Mouse (Mus musculus) CD4-positive helper T cell, adult 2 months (primary cell): ENCODE measurements around the gene Morn3.

ENCODE experiments used
- DNase-seq: peaks from one replicate; pipeline ENCODE4 v3.0.0-alpha.2; 2012; ENCODE audit warnings: low read depth, missing footprints, low spot score

Morn3 gene

DNA sequence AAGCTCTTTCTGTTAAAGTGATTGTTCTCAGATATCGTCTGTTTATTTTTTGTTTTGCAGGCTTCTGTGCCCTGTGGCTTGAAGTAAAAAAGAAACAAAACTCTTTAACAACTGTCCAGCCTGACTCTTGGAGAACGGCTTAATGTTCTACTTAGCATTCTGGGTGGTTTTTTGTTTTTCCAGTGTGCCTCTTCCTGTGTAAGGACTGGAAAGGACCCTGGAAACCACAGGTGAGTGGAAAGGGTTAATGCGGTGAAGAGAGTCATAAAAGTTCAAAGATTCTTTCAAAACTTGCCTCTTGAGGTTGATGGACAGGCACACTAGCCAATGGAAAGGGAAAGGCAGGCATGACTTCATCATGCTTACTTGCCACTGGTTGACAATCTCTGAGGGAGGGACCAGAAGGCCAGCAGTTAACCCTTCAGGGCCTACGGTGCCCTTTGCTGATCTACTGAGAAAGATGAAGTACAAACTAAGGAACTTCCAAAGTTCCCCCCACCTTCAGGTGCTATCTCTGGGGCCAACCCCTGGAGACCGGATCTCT is 52.4 kb downstream of the Morn3 start:
- peak; percentile 97 for DNase-seq

- no peak for DNase-seq
Measured at GRCm38 (mm10) chr5:122993811-122994210, 53.0 kb downstream of the Morn3 start.

GRCm38 (mm10) chr5:122991350-122992004 is 55.3 kb downstream of the Morn3 start:
- no peak for DNase-seq

- DNase-seq: peak; percentile 97
Measured at GRCm38 (mm10) chr5:122990411-122991160, 56.2 kb downstream of the Morn3 start.

GRCm38 (mm10) chr5:122989551-122990330 is 57.1 kb downstream of the Morn3 start, which contains the start of gene Kdm2b:
Gene Kdm2b, minus strand, starts transcription at chr5:122989823.
- DNase-seq: peak; percentile 70

DNA sequence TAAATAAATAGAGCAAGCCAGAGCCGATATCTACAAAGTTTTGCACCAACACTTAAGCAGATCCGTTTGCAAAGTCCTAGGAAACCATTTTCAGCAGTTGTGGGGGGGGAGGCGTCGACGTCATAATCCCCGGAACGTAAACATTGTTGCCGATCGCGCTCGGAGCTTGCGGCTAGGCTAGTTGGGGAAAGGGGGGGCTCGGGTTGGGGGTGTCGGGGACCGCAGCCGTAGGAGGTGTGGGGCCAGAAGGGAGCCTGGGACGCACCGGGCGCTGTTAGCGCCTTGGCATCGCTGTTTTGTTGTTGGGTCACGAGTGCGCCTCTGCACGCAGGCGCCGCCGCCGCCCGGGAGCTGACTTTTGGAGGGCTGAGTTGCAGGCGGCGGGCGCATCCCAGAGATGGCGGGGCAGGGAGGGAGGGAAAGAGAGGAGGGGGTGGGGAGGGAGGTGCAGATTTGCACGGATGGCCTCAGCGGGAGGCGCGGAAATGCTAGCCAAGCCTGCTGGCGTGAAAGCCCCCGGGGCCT is 57.8 kb downstream of the Morn3 start:
- DNase-seq: peak; percentile 95

DNA sequence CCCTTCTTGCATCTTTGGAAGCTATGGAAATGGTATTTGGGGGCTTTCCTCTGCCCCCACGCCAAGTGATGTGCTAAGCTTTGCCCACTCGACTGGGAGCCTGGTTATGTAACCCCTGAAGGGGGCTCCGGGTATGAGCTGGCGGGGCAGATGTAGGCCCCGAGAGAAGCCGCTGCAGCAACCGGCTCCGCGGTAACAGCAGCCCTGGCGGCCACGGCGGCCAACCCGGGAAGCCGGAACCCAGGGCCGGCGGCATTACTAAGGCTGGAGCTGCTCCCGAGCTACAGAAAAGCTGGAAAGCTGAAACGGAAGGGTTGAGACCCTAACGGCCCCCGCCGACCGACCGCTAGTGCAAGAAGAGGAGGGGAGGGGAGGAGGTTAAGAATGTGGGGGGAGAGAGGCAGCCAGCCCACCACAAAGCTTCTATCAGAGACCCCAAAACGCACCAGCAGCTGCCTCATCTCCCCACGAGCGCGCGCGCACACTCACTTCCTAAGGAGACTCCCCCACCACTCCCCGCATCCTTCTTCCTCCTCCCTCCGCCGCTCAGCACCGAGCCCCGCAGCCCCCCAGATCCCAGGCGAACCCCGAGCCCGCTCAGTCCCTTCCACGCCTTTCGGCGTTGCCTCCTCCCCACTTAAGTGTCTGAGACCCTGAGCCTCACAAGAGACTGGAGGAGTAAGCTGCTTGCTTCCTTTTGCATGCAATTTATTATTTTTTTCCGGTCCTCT is 58.6 kb downstream of the Morn3 start:
- DNase-seq: peak; percentile 66

DNA sequence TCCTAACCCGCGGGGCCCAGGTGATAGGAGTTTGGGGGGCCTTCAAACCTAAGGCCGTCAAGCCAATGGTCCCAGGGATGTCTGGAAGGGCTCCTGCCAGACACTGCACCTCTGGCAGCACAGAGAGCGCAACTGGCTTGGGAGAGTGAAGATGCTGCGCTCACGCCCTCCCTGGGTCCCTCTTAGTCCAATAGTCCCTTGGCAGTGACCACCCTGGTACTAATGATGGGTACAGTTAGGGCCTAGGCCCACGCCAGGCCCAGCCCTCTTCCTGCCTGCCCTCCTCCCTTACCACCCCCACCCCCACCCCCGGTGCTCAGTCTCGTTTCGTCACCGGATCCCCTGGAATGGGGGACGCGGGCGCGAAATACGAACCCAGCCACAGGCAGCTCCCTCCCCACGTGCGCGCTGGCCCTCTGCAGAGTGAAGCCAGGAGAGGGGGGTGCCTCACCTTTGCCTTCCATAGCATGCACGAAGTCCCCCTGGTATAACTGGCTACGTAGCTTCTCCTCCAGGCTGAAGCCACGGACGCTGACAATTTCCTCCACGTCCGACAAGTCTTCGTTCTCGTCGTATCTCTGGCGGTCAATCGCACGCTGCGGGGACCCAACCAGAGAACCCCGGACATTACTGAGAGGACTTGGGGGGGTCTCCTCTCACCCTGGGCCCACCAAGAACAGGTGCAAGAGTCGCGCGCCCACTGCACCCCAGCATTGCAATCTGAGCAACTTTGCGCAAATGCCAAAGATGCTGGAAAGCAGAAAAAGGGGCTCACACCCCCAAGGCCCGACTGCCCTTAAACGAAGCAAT is 59.4 kb downstream of the Morn3 start:
- peak; percentile 75 for DNase-seq

DNA sequence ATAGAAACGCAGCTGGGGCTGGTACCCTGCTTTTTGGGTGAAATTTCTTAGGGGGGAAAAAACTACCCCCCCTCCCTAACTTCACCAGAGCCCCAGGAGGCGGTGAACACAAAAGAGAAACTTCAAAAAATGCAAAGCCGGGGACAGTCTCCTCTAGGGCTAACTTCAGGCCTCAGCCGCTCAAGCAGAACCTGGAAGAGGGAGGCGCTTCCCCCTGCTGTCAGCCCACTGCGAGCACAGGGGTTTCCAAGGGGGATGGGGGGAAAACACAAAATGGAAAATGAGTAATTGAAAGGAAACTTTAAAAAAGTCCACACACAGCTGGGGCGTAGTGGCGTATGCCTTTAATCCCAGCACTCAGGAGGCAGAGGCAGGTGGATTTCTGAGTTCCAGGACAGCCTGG is 60.7 kb downstream of the Morn3 start:
- peak; percentile 68 for DNase-seq
